Mouse (Mus musculus) hindbrain, embryonic 16.5 days (tissue): ENCODE measurements at regions not wholly inside any gene's neighbourhood (a gene's known extent, or its start where the extent isn't known, plus 50 kb on each side); places are given as distances from the start of the nearest gene placed in this dataset.
A peak's percentile ranks its signal among the peaks of the same experiment; 100 is the strongest.

Experiments used
- ATAC-seq: fragments of 200-750 bp; cut with Nextera tagmentation; 2 replicates; pipeline ENCODE4 v1.8.0; 2017; ENCODE audit warnings: moderate TSS enrichment, moderate library complexity
- H3K27ac ChIP-seq: fragments of 300-500 bp; sonication (generic); 2 replicates; pipeline ENCODE4 v1.5.1; 2014; ENCODE audit warnings: low read depth, mild to moderate bottlenecking, control low read depth, low read length, moderate library complexity
- H3K27me3 ChIP-seq: fragments of 300-500 bp; sonication (generic); replicated peaks from 2 replicates; pipeline ENCODE4 v1.6.1; 2014; ENCODE audit warnings: low read length; ENCODE audit not compliant: control insufficient read depth, insufficient read depth
- H3K36me3 ChIP-seq: fragments of 300-500 bp; sonication (generic); 2 replicates; pipeline ENCODE4 v1.6.1; 2014; ENCODE audit warnings: mild to moderate bottlenecking, low read length, moderate library complexity, mixed read lengths; ENCODE audit not compliant: control insufficient read depth, insufficient read depth
- H3K4me1 ChIP-seq: fragments of 300-500 bp; sonication (generic); 2 replicates; pipeline ENCODE4 v1.6.1; 2014; ENCODE audit warnings: low read depth, low read length; ENCODE audit not compliant: control insufficient read depth, insufficient read depth
- H3K4me2 ChIP-seq: fragments of 300-500 bp; sonication (generic); 2 replicates; pipeline ENCODE4 v1.6.1; 2014; ENCODE audit warnings: mild to moderate bottlenecking, low read length, control low read depth, moderate library complexity
- H3K4me3 ChIP-seq: fragments of 300-500 bp; sonication (generic); 2 replicates; pipeline ENCODE4 v1.5.1; 2014; ENCODE audit warnings: mild to moderate bottlenecking, low read length, control low read depth, moderate library complexity
- H3K9ac ChIP-seq: fragments of 300-500 bp; sonication (generic); 2 replicates; pipeline ENCODE4 v1.6.1; 2014; ENCODE audit warnings: low read depth, mild to moderate bottlenecking, control low read depth, low read length, moderate library complexity
- H3K9me3 ChIP-seq: fragments of 300-500 bp; sonication (generic); 2 replicates; pipeline ENCODE4 v1.6.1; 2014; ENCODE audit warnings: mild to moderate bottlenecking, low read length, moderate library complexity; ENCODE audit not compliant: control insufficient read depth
- WGBS: fragments of 180-500 bp; shearing (Covaris S2); extraction: QIAGEN DNeasy Blood & Tissue Kit; methylation state at CpG from one replicate; pipeline ENCODE4 v1.1.7; 2014; 5-methylcytosine and 5-hydroxymethylcytosine counted together

DNA sequence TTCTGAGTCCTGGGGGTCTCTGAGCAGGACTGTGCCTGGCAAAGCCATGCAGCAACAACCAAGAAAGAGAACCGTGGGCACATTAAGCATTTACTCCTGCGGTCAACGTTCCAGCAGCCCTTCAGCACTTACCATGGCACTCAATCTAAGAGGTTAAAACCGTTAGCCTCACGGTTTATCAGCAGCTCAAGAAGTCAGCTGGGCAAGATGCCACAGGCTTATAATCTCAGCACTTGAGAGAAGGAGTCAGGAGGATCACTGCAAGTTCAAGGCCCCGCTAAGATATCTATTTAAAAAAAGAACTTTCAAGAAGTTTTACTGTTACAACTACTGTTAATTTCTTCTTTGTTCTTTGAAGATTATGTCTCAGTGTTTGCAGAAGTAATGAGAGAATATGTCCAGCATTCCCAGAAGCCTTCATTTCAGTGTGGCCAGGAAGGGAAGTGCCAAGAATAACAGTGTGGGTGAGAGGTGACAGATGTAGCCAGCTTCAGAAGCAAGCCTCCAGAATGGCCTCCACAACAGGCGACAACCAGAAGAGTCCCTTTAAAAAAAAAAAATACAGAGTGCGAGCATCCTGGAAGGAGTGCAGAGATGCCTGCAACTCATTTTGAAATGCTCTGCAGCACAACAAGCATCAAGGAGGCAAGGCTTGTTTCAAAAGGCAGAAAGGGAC is 84.8 kb upstream of the Spred1 start:
- H3K9ac ChIP-seq = no peak overlapping the region
- H3K9me3 ChIP-seq = peaks cover 2% of the 10 kb centered on the region; the same call in 1 of the 2 replicates
- H3K36me3 ChIP-seq = no peaks in the 10 kb centered on the region
- no peak for ATAC-seq
- 78% methylated on average over 8 of the region's 8 CpGs for WGBS
- H3K4me3 ChIP-seq = no peak overlapping the region
- H3K27me3 ChIP-seq = no peaks in the 10 kb centered on the region
- no peak overlapping the region for H3K4me2 ChIP-seq
- no peak overlapping the region for H3K27ac ChIP-seq
- no peaks in the 10 kb centered on the region for H3K4me1 ChIP-seq

DNA sequence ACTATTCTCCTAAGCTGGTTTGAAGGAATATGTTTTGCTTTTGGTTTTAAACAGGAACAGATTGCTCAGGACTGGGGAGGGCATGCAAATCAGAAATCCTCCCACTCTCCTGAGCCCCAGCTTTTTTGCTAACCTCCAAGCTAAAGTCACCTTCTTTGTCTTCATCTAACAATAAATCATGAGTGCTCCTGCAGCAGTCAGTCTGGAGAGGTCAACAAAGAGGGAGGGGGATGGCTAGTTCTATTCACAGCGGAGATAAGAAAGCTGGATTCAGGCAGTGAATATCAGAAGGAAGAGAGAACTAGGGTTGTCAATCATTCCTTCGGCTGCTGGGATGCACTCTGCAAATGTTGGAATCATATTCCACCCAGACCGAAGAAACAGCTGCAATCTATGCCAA is 81.0 kb upstream of the Spred1 start:
- H3K36me3 ChIP-seq = no peaks in the 10 kb centered on the region
- WGBS = 17% methylated on average over 3 of the region's 3 CpGs
- no peak for ATAC-seq

DNA sequence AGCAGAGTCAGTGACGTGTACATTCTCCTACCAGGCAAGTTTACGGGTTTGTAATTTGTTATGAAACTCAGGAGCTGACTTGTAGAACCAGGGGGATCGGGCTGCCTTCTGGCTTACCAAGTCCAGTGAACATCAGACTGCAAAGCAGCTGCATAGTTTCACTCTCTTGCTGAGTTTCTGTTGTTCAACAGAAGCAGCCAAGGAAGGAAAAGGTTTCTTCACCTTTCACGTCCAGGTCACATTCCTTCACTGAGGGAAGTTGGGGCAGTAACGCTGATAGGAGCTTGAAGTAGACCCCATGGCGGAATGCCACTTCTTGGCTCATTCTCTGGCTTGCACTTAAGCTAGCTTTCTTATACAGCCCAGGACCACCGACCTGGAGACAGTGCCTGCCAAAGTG is 77.3 kb upstream of the Spred1 start:
- no peak for ATAC-seq
- Histone ChIP-seq H3K27ac (no peak overlapping the region), H3K4me2 (no peak overlapping the region), H3K36me3 (no peaks in the 10 kb centered on the region), H3K27me3 (no peaks in the 10 kb centered on the region), H3K9me3 (no peaks in the 10 kb centered on the region), H3K4me3 (no peak overlapping the region), H3K4me1 (no peaks in the 10 kb centered on the region), H3K9ac (no peak overlapping the region)
- 84% methylated on average over 7 of the region's 7 CpGs for WGBS

More for the DNA sequence above, 81.0 kb upstream of the Spred1 start:
- Histone ChIP-seq H3K4me3 (no peak overlapping the region), H3K9me3 (no peaks in the 10 kb centered on the region), H3K27ac (no peak overlapping the region), H3K4me1 (no peaks in the 10 kb centered on the region), H3K27me3 (no peaks in the 10 kb centered on the region), H3K4me2 (no peak overlapping the region), H3K9ac (no peak overlapping the region)

GRCm38 (mm10) chr2:117048290-117048730 is 72.9 kb upstream of the Spred1 start:
- no peak overlapping the region for H3K9ac ChIP-seq
- H3K27ac ChIP-seq = no peak overlapping the region
- H3K4me1 ChIP-seq = no peaks in the 10 kb centered on the region
- H3K4me2 ChIP-seq = no peak overlapping the region
- H3K9me3 ChIP-seq = no peaks in the 10 kb centered on the region
- H3K4me3 ChIP-seq = no peak overlapping the region
- no peaks in the 10 kb centered on the region for H3K27me3 ChIP-seq
- no peaks in the 10 kb centered on the region for H3K36me3 ChIP-seq
- 89% methylated on average over 5 of the region's 5 CpGs for WGBS
- no peak for ATAC-seq

DNA sequence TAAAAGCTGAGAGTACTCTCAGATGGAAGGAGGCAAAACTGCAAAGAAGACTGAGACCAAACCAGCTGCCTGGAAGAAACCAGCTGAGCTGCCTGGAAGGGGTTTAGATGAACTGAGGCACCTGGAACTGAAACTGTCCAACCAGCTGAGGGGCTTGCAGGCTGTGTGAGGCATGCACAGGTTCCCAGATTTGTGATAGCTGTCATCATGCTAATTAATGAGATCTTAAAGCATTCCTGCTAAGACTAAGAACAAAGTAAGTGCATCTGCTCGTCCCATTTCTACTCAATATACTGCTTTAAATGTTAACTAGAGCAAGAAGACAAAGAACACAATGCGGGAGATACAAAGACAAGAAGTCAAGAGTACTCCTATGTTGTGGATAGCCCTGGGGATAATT is 71.1 kb upstream of the Spred1 start:
- H3K36me3 ChIP-seq = no peaks in the 10 kb centered on the region
- H3K9ac ChIP-seq = no peak overlapping the region
- 67% methylated on average over 2 of the region's 2 CpGs for WGBS
- H3K4me2 ChIP-seq = no peak overlapping the region
- H3K27me3 ChIP-seq = no peaks in the 10 kb centered on the region
- no peaks in the 10 kb centered on the region for H3K9me3 ChIP-seq
- no peak overlapping the region for H3K4me3 ChIP-seq
- no peaks in the 10 kb centered on the region for H3K4me1 ChIP-seq
- ATAC-seq = no peak
- H3K27ac ChIP-seq = no peak overlapping the region

GRCm38 (mm10) chr2:117064126-117064525 is 57.0 kb upstream of the Spred1 start:
- 75% methylated on average over 2 of the region's 2 CpGs for WGBS
- H3K4me1 ChIP-seq = no peaks in the 10 kb centered on the region
- no peak overlapping the region for H3K27ac ChIP-seq
- no peaks in the 10 kb centered on the region for H3K27me3 ChIP-seq
- ATAC-seq = peak; percentile 60; the same call in 1 of the 2 replicates
- no peak overlapping the region for H3K9ac ChIP-seq
- H3K36me3 ChIP-seq = no peaks in the 10 kb centered on the region
- H3K4me2 ChIP-seq = no peak overlapping the region
- no peaks in the 10 kb centered on the region for H3K9me3 ChIP-seq
- H3K4me3 ChIP-seq = no peak overlapping the region

GRCm38 (mm10) chr2:117070348-117070747 is 50.8 kb upstream of the Spred1 start:
- Histone ChIP-seq H3K9ac (no peak overlapping the region), H3K4me3 (no peak overlapping the region), H3K36me3 (no peaks in the 10 kb centered on the region), H3K9me3 (no peaks in the 10 kb centered on the region), H3K4me2 (no peak overlapping the region), H3K27me3 (no peaks in the 10 kb centered on the region), H3K4me1 (no peaks in the 10 kb centered on the region), H3K27ac (no peak overlapping the region)
- 86% methylated on average over 6 of the region's 6 CpGs for WGBS
- no peak for ATAC-seq

DNA sequence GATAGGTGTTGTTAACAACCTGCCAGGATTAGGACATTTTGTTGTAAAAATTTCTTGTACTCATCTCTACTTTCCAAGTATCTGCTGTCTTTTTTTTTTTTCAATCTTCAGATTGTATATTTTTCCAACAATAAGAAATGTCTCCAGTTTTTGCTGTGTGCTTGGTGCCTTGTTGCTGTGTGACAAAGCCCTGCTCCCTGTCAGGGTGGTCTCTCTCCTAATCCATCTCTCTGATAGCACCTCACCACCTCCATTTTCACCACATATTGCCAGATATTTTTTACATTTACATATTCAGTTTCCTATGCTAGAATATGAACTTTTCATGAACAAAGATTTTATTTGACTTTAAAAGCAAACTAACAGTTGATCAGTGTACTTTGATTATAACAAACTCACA is 50.1 kb upstream of the Spred1 start:
- H3K9ac ChIP-seq = no peak overlapping the region
- no peaks in the 10 kb centered on the region for H3K4me1 ChIP-seq
- no peak for ATAC-seq
- no peaks in the 10 kb centered on the region for H3K27me3 ChIP-seq
- no peak overlapping the region for H3K27ac ChIP-seq
- H3K4me2 ChIP-seq = no peak overlapping the region
- no peaks in the 10 kb centered on the region for H3K9me3 ChIP-seq
- H3K4me3 ChIP-seq = no peak overlapping the region
- no peaks in the 10 kb centered on the region for H3K36me3 ChIP-seq
